Mouse (Mus musculus): ENCODE measurements around the gene Braf. TPM values are rescaled to one million over a fixed set of nuclear protein-coding genes. Genes with fewer than 3 reads are reported as not detected.

Braf gene
- polyA plus RNA-seq, 1 experiment from 2014 or later, result 32.8 TPM

DNA sequence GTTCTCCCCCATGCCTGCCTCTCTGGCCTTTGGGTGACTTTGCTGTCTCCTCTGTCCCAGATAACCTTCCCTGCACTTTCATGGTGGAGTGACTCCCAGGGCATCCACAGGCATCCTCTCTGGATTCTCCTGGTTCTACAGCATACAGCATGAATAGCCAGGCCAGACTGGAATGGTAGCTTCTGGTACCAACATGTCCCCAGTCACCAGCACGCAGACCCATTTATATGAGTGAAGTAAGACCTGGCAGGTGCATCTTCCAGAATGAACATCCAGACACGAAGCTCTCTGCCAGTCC is 169.7 kb downstream of the Braf start:
- WGBS, result 60% methylated on average over 2 of the region's 2 CpGs
- Histone ChIP-seq H3K27ac (ENCODE audit: low read depth, low read length) (no peak overlapping the region), H3K9ac (replicated peaks; ENCODE audit: low read depth, low read length) (peak overlapping the region; percentile 28; the same call in 1 of the 2 replicates), H3K27me3 (ENCODE audit: control insufficient read depth, insufficient read depth, low read length) (no peaks in the 10 kb centered on the region), H3K4me1 (ENCODE audit: control insufficient read depth, insufficient read depth, low read length) (peaks cover 25% of the 10 kb centered on the region), H3K4me3 (ENCODE audit: low read depth, low read length) (peak overlapping the region; percentile 73; the same call in 1 of the 2 replicates), H3K9me3 (ENCODE audit: control insufficient read depth, low read length) (no peaks in the 10 kb centered on the region), H3K4me2 (ENCODE audit: low read depth, low read length) (peak overlapping the region; percentile 40), H3K36me3 (ENCODE audit: control insufficient read depth, insufficient read depth, low read length) (no peaks in the 10 kb centered on the region)
- no peak for ATAC-seq (ENCODE audit: low read depth)

DNA sequence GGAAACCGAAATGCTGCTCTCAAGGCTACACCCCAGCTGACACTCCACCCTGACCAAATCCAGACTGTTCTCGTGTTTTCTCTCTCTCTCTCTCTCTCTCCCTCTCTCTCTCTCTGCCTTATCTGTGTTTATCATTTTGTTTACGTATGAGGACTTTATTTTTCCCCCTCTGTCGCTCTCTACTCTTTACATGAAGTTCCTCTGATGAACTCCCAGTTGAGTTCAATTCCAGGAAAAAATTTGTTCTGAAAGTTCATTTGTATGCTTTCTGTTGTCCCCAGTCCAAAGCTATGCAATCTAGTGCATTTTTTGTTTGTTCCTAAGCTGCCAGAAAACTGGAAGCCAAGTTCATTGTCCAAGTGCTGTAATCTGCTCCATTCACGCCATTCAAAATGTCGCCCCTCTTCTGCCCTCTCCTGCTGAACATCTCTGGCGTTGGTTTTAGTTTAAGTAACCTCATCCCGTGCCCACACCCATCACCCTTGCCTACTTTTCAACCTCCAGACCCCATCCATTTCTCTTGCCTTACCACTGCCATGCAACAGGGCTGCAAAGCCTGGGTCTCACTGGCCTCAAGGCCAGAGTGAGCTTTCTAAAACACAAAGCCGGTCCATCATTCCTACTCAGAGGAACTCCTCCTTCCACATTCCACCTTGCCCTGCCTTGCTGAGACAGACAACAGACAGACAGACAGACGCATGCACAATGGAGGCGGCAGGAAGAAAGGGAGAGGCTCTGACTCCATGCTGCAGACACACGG is 170.2 kb downstream of the Braf start:
- Histone ChIP-seq H3K4me3 (ENCODE audit: low read depth, low read length) (peak overlapping the region; percentile 73; the same call in 1 of the 2 replicates), H3K4me1 (ENCODE audit: control insufficient read depth, insufficient read depth, low read length) (peaks cover 25% of the 10 kb centered on the region), H3K4me2 (ENCODE audit: low read depth, low read length) (peak overlapping the region; percentile 40), H3K9me3 (ENCODE audit: control insufficient read depth, low read length) (no peaks in the 10 kb centered on the region), H3K27me3 (ENCODE audit: control insufficient read depth, insufficient read depth, low read length) (no peaks in the 10 kb centered on the region), H3K27ac (ENCODE audit: low read depth, low read length) (no peak overlapping the region), H3K36me3 (ENCODE audit: control insufficient read depth, insufficient read depth, low read length) (no peaks in the 10 kb centered on the region), H3K9ac (replicated peaks; ENCODE audit: low read depth, low read length) (peak overlapping the region; percentile 21; the same call in 1 of the 2 replicates)
- WGBS, result 72% methylated on average over 12 of the region's 12 CpGs
- no peak for ATAC-seq (ENCODE audit: low read depth)

Other genes with a start within 250 kb of the Braf start
- gene Dennd2a, start 167.6 kb downstream of the Braf start, polyA plus RNA-seq (2014; fragmentation: Nextera tagmentation; extraction: Ambion mirVana), result 20.1 and 24.5 TPM in 2 replicates
- gene Adck2, start 151.6 kb downstream of the Braf start, polyA plus RNA-seq (2014; fragmentation: Nextera tagmentation; extraction: Ambion mirVana), result 30.3 and 45.1 TPM in 2 replicates
- 1.1 TPM in 2 replicates for gene Gm42420, start 139.7 kb downstream of the Braf start, polyA plus RNA-seq (2014; fragmentation: Nextera tagmentation; extraction: Ambion mirVana)
- gene Ndufb2, start 132.9 kb downstream of the Braf start, polyA plus RNA-seq (2014; fragmentation: Nextera tagmentation; extraction: Ambion mirVana), result 430 and 561 TPM in 2 replicates
- gene Mrps33, start 85.5 kb upstream of the Braf start, polyA plus RNA-seq (2014; fragmentation: Nextera tagmentation; extraction: Ambion mirVana), result 182 and 206 TPM in 2 replicates
- gene Tmem178b, start 147.8 kb upstream of the Braf start, polyA plus RNA-seq (2014; fragmentation: Nextera tagmentation; extraction: Ambion mirVana), result 47.8 and 48.9 TPM in 2 replicates